Mouse (Mus musculus): ENCODE measurements at regions not wholly inside any gene's neighbourhood (a gene's known extent, or its start where the extent isn't known, plus 50 kb on each side); places are given as distances from the start of the nearest gene placed in this dataset.

GRCm38 (mm10) chr10:60891476-60892170 is 60.2 kb upstream of the Unc5b start:
- no peak for DNase-seq (ENCODE audit: low spot score in 2 of 2)

GRCm38 (mm10) chr10:60889792-60890191 is 58.4 kb upstream of the Unc5b start:
- peak in 1 of 2 experiments; percentile 25 for DNase-seq (ENCODE audit: low spot score in 2 of 2)

- no peak for DNase-seq (ENCODE audit: low spot score in 2 of 2)
Observed at GRCm38 (mm10) chr10:60888541-60888940, 57.2 kb upstream of the Unc5b start.

DNA sequence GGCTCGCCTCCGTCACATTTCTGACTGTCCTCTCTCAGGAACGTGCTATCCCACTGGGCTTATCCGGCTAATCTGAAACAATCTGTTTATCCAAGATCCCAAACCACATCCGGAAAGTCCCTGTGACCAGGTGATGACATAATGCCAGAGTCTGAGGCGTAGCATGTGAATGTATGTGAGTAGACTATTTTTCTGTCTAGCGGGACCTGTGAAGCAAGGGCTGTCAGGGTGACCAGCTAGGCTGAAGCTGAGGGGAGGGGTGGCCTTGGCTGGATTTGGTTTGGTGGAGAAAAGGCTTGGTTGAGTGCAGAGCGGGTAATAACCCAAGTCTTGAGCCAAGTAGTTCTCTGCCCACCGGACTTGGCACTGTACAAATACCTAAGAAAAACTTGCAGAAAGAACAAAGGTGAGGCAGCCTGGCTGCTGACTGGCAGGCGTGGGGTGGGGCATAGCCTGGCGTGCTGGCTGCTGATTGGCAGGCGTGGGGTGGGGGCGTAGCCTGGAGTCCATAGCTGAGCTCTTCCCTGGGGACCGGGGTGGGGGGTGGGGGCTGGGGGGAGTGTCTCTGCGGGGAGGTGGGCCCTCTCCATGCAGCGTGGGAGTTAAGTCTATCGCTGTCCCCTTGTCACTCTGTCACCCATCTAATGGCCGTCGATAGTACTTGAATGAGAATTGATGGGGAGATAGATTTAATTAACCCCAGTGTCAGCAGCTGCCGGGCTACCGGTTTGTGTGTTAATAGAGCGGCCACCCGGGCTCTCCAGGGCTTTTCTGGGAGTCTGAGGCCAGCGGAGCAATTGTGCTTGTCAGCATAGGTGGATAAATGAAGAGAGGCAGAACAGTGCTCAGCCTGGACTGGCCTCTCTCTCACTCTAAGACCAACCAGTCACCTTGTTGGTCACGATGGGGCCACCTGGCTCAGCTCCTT is 54.2 kb upstream of the Unc5b start:
- no peak for DNase-seq (ENCODE audit: low spot score in 2 of 2)

DNA sequence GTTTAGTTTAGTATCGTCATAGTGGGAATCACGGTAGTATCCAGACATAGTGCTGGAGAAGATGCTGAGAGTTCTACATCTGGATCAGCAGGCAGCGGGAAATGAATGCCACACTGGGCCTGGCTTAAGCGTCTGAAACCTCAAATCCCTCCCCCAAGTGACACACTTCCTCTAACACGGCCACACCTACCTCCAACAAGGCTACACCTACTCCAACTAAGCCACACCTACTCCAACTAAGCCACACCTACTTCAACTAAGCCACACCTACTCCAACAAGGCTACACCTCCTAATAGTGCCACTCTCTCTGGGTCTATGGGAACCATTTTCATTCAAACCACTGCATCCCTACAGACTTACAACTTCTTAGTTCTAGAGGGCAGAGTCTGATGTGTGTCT is 53.4 kb upstream of the Unc5b start:
- no peak for DNase-seq (ENCODE audit: low spot score in 2 of 2)

Small RNAs in the stretch of these regions (microRNA-seq; reads per million reads assigned to microRNA genes)
- 0 reads per million in 2 experiments for gene Mir466j
- gene Mir6408: 0 reads per million in 2 experiments
